Mouse (Mus musculus) kidney, postnatal 36 days (tissue): ENCODE results near the gene Galt.

Experiments used
- DNase-seq, 2 experiments: peaks; one replicate each; pipeline ENCODE4 v3.0.0; 2021 to 2022; ENCODE audit warnings: mixed read lengths in 2 of 2

Gene Galt

GRCm38 (mm10) chr4:41754797-41755337 lies at the start of gene Galt:
TSS of gene Galt (plus strand) at chr4:41755228.
- DNase-seq: peak; percentile 77 to 85

DNA sequence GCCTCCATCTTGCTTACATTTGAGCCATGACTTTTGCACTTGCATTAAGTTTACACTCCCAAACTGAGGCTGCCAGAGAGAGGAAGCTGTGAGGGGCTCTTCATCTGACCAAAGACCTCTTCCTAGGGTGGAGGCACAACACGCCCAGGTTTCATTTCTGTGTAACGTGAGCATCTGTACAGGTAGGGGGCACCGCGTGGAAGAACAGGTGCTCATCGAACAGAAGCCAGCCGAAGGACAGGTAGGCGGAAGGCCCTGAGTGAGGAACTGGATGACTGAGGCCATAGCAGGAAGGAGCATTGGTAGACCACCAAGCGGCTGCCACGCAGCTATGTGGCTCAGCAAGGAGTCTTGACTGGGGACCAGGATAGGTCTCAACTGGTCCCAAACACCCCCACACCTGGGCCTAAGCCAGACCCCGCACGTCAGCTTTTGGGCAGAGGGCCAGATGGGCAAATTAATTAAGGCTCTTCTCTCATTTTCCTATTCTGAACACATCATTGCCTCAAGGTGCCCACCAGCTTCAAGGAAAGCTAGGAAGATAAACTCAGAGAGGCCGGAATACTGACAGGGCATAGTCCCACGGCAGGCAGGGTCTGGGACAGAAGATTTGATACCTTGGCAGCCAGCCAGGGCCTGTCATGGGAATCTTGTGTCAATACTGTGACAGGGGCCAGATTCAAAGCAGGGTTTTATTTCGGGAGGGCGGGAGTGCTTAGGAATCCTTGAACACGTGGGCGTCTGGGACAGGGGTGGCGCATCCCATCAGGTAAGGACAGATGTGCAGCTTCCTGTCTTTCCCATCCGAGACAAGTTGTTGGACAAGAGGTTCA lies 48.9 kb upstream of the Galt start:
- peak in 1 of 2 experiments; percentile 38 for DNase-seq

DNA sequence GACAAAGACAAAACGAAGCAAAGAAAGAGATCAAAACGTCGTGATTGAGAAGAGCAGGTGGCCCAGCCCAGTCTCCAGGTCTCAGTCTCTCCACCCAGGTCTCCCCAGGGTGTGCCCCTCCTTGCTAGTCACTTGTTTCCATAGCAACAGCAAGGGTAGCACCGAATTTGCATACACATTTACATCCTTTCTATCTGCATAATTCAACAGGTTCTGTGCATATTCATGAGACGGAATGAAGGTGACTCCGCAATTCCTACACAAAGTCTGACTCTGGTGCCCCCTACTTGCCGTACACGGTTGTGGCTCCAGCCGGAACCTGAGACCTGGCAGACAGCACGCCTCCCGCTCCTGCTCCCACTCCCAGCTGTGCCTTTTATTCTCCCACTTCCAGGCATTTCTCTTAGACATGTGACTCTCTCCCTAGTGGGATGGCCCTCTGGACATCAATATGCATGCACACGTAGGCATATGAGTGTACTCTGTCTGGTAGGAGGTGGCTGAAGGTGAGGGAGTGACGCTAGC lies 48.0 kb upstream of the Galt start:
- DNase-seq: peak; percentile 83 to 86

- peak; percentile 38 to 74 for DNase-seq
Observed at GRCm38 (mm10) chr4:41708192-41708745, 46.8 kb upstream of the Galt start.

GRCm38 (mm10) chr4:41710229-41710628 lies 44.8 kb upstream of the Galt start:
- DNase-seq: no peak

- no peak for DNase-seq
Observed at GRCm38 (mm10) chr4:41711705-41712375, 43.2 kb upstream of the Galt start.

DNA sequence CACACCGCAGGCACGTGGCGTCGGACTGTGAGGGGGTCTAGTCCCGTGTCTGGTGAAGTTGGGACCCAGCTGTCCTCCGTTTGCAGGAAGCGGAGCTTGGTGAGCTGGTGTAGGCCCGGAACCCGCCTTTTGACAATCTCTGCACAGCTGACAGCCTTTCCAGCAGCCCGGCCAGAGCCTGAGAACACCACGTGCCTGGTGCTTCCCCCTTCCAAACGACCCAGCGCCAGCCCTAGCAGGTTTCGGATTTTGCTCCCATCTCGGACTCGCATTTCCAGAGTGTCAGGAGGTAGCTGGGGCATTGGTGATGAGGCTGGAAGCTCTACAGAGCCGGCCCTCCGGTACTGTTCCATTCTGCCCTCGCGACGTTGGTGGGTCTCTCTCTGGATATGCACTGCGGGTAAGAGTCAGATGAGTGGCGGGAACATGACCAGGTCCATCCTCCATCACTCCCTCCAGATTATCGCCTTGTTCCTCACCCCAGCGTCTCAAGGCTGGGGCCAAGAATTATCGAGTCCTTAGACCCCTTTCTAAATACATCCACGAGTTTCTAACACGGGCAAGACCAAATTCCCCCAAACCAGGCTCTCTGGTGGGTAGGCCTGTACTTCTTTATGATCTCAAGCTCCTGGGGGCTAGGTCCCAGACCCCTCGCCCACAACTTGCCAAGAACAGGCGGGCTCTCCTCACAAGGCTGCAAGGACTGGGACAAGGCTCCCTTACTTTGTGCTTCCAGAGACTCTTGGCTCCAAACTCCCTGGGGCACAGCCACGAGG lies 42.4 kb upstream of the Galt start:
- DNase-seq: peak; percentile 34 to 39

- peak; percentile 82 to 95 for DNase-seq
Observed at GRCm38 (mm10) chr4:41713197-41714067, 41.6 kb upstream of the Galt start, which contains the start of gene Rpp25l. TSS of gene Rpp25l (minus strand) at chr4:41713534.

- peak; percentile 74 to 83 for DNase-seq
Observed at GRCm38 (mm10) chr4:41714276-41714675, 40.8 kb upstream of the Galt start.

DNA sequence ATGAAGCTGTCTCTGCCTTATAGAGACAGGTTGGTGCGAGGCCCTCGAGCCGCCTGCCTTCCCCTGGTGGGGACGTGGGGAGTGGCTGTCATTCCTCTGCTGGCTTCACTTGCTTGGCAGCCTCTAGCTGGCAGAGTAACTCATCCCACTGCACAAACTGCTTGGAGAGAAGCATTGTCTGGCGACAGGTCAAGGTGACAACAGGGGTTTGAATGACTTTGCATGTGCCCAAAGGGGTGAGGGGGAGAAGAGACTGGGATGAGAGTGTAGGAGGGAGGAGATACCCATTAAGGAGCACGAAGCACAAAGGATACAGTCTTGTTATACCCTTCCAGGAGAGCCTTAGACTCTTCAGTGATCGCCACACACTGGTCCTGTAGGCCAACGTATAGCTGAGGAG lies 39.9 kb upstream of the Galt start:
- DNase-seq: no peak

DNA sequence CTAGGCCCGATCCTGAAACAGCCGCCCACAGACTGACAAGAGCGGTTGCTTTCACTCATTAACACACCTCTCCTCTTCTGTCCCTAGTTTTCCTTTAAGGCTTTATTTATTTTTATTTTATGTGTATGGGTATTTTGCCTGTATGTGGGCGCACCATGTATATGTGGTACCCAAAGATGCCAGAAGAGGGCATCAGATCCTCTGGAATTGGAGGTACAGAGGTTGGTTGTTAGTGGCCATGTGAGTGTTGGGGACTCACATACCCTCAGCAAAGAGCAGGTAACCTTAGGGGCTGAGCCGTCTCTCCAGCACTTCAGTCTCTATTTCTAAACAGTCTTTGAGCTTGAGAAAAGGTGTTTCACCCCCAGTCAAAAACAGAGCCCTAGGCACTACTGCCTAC lies 39.4 kb upstream of the Galt start:
- DNase-seq: peak; percentile 54 to 72

GRCm38 (mm10) chr4:41716834-41717233 lies 38.2 kb upstream of the Galt start:
- no peak for DNase-seq

DNA sequence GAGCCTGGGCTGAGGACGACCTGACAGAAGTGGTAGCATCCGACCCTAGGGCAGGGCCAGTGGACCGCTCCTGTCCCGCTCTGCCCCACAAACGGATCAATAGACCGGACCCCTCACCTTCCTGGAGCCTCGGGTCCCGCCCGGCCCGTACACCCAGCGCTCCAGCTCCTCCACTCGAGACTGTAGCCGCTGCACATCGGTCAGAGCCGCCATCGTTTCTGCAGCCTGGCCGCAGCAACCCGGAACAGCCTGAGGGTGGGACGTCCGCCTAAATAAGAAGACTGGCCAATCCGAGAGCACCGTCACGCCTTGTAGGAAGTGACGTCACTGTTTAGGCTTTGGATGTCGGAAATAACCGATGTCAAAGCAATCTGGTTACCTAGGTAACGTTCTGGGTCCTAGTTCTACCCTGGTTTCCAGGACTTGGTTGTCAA lies 32.1 kb upstream of the Galt start, which contains the start of gene Dctn3:
Dctn3 (minus strand) TSS at position 253 of the 434 bp plus-strand sequence.
- DNase-seq: peak; percentile 93 to 97

GRCm38 (mm10) chr4:41726826-41727621 lies 28.0 kb upstream of the Galt start:
- DNase-seq: no peak

DNA sequence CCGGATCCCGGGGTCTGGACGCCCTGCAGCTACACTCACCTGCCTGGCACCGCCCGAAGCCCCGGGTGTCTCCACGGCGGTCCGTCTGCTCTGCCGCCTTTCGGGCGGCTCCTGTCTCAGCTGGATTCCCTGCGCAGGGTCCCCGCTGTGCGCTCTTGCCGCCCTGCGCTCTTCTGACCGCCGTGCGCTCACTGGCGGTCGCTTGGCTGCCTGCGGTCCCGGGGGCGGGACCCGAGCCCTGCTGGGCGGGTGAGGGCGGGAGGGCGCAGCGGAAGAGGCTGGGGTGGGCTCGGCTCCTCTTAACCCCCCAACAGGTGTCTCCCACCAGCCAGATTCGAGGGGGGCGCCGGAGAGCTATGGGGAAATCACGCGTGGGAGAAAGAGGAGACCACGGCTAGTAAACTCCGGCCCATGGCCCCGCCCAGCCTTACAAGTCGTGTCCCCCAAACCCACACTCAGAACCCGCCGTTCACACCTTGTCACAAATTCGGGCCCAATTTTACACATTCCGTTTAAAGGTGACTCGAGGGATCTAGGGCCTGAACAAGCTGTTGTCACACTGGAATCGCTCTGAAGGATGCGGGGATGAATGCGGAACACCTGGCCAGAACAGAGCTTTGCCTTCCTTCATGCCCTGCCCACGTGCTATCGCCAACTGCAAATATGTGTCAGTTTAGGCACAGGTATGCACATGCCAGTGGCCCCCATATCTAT lies 23.8 kb upstream of the Galt start, which contains the start of gene Arid3c:
Arid3c (minus strand) TSS at position 91 of the 714 bp plus-strand sequence.
- no peak for DNase-seq

- DNase-seq: peak; percentile 79 to 88
Observed at GRCm38 (mm10) chr4:41737602-41738255, 17.3 kb upstream of the Galt start.

- no peak for DNase-seq
Observed at GRCm38 (mm10) chr4:41738256-41738603, 16.8 kb upstream of the Galt start.

DNA sequence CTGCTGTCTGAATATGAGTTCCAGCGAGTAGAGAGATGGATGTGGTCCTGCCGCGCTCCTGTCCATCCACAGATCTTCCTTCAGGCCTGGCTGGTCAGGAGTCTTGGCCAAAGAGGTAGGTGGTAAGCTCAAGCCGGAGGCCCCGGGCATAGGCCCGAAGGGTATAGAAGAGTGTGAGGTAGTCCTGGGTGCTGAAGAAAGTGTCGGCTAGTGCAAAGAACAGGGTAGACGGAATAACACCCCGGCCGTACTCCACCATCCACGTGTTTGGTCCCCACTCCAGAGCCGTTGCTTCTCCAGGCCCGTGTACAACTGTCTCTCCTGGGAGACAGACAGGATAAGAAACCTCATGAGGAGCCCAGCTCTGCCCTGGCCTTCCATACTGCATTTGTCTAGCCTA lies 15.8 kb upstream of the Galt start:
- no peak for DNase-seq
